Mouse (Mus musculus) stomach, embryonic 14.5 days (tissue): ENCODE measurements around the gene Iffo2. TPM values are rescaled to one million over a fixed set of nuclear protein-coding genes. Genes with fewer than 3 reads are reported as not detected.
A peak's percentile ranks its signal among the peaks of the same experiment; 100 is the strongest.

Source experiments
- ATAC-seq: fragments of 200-750 bp; cut with Nextera tagmentation; 2 replicates; pipeline ENCODE4 v1.8.0; 2017; ENCODE audit warnings: low read depth, moderate TSS enrichment; ENCODE audit not compliant: insufficient number of reproducible peaks, insufficient read depth, low FRiP score
- H3K27ac ChIP-seq: fragments of 300-500 bp; sonication (generic); 2 replicates; pipeline ENCODE4 v1.5.1; 2014; ENCODE audit warnings: mild to moderate bottlenecking, low read length, moderate library complexity, mixed read lengths
- H3K27me3 ChIP-seq: fragments of 300-500 bp; sonication (generic); 2 replicates; pipeline ENCODE4 v1.6.1; 2014; ENCODE audit warnings: low read length, control low read depth, mixed read lengths; ENCODE audit not compliant: control insufficient read depth, insufficient read depth
- H3K36me3 ChIP-seq: fragments of 300-500 bp; sonication (generic); 2 replicates; pipeline ENCODE4 v1.6.1; 2014; ENCODE audit warnings: mild to moderate bottlenecking, control low read depth, low read length, moderate library complexity, mixed read lengths; ENCODE audit not compliant: control insufficient read depth, insufficient read depth
- H3K4me1 ChIP-seq: fragments of 300-500 bp; sonication (generic); 2 replicates; pipeline ENCODE4 v1.6.1; 2014; ENCODE audit warnings: low read length, control low read depth, mixed read lengths; ENCODE audit not compliant: control insufficient read depth, insufficient read depth
- H3K4me2 ChIP-seq: fragments of 300-500 bp; sonication (generic); replicated peaks from 2 replicates; pipeline ENCODE4 v1.6.1; 2014; ENCODE audit warnings: low read depth, low read length, control low read depth
- H3K4me3 ChIP-seq: fragments of 300-500 bp; sonication (generic); 2 replicates; pipeline ENCODE4 v1.5.1; 2014; ENCODE audit warnings: low read depth, low read length, control low read depth
- H3K9ac ChIP-seq: fragments of 300-500 bp; sonication (generic); replicated peaks from 2 replicates; pipeline ENCODE4 v1.6.1; 2014; ENCODE audit warnings: low read depth, mild to moderate bottlenecking, control low read depth, low read length, moderate library complexity, mixed read lengths
- H3K9me3 ChIP-seq: fragments of 300-500 bp; sonication (generic); 2 replicates; pipeline ENCODE4 v1.6.1; 2016; ENCODE audit warnings: low read depth, low read length, control low read depth; ENCODE audit not compliant: control insufficient read depth
- WGBS: fragments of 180-500 bp; shearing (Covaris S2); extraction: QIAGEN DNeasy Blood & Tissue Kit; methylation state at CpG from one replicate; pipeline ENCODE4 v1.1.7; 2014; 5-methylcytosine and 5-hydroxymethylcytosine counted together
- polyA plus RNA-seq: library from polyadenylated mRNA; unstranded; fragments of >200 nt; fragmentation: Nextera tagmentation; extraction: Ambion mirVana; gene quantifications from 2 replicates; pipeline ENCODE4 v1.2.1, GENCODE M21; 2014

The Iffo2 gene
- polyA plus RNA-seq, 1 experiment from 2014 or later, result 6.1 TPM

GRCm38 (mm10) chr4:139491541-139492170 is 38.7 kb upstream of the Iffo2 start:
- ATAC-seq, result no peak
- no peak overlapping the region for H3K27ac ChIP-seq
- peaks cover 42% of the 10 kb centered on the region for H3K36me3 ChIP-seq
- no peak overlapping the region for H3K4me3 ChIP-seq
- WGBS, result 80% methylated on average over 5 of the region's 5 CpGs
- H3K4me2 ChIP-seq, result no peak overlapping the region
- H3K4me1 ChIP-seq, result no peaks in the 10 kb centered on the region
- H3K9ac ChIP-seq, result no peak overlapping the region
- H3K27me3 ChIP-seq, result no peaks in the 10 kb centered on the region
- no peaks in the 10 kb centered on the region for H3K9me3 ChIP-seq

GRCm38 (mm10) chr4:139492258-139492833 is 38.0 kb upstream of the Iffo2 start:
- peak; percentile 16; the same call in 1 of the 2 replicates for ATAC-seq
- Histone ChIP-seq H3K4me3 (no peak overlapping the region), H3K4me2 (no peak overlapping the region), H3K36me3 (peaks cover 36% of the 10 kb centered on the region), H3K27me3 (no peaks in the 10 kb centered on the region), H3K4me1 (no peaks in the 10 kb centered on the region), H3K9me3 (no peaks in the 10 kb centered on the region), H3K9ac (no peak overlapping the region), H3K27ac (no peak overlapping the region; the same call in 1 of the 2 replicates)
- 46% methylated on average over 3 of the region's 3 CpGs for WGBS

DNA sequence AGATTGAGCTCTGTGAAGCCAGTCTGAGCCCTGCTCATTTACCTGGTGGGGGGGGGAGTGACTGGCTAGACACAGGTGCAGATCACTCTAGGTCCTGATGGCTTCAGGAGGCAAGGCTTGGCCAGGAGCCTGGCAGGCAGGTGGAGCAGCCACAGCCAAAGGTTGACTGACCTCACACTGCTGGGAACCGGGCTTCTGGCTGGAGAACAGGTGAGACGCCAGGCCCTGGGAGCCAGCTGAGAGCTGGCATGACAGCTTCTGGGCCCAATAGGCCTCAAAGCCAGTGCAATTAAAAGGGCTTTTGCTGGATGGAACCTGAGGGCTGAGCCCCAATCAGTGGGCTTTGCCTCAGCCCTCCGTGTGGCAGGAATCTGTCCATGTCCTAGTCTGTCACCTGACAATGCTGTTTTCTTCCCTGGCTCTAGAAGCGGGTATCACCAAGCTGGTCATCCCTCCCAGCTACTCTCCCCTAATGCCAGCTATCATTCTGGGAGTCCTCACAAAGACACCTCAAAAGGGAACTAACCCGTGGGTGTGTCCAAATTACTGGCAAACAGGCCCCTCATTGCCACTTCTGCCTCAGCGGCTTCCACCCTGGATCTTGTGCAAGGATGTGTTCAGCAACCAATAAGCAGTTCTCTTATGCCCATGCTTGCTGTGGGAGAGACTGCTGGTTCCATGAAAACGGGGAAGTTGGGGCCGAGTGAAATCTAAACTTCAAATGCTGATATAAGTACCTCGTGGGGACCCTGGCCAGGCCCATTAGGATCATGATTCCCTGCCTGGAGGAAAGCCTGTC is 36.9 kb upstream of the Iffo2 start:
- no peaks in the 10 kb centered on the region for H3K9me3 ChIP-seq
- H3K4me1 ChIP-seq, result no peaks in the 10 kb centered on the region
- H3K9ac ChIP-seq, result no peak overlapping the region
- no peaks in the 10 kb centered on the region for H3K27me3 ChIP-seq
- ATAC-seq, result no peak
- no peak overlapping the region for H3K4me2 ChIP-seq
- H3K36me3 ChIP-seq, result peaks cover 26% of the 10 kb centered on the region
- H3K27ac ChIP-seq, result no peak overlapping the region
- H3K4me3 ChIP-seq, result no peak overlapping the region
- WGBS, result 69% methylated on average over 9 of the region's 9 CpGs

GRCm38 (mm10) chr4:139500814-139501213 is 29.5 kb upstream of the Iffo2 start:
- Histone ChIP-seq H3K27me3 (no peaks in the 10 kb centered on the region), H3K36me3 (no peaks in the 10 kb centered on the region), H3K27ac (no peak overlapping the region), H3K4me3 (no peak overlapping the region), H3K4me2 (no peak overlapping the region), H3K4me1 (no peaks in the 10 kb centered on the region), H3K9ac (no peak overlapping the region), H3K9me3 (no peaks in the 10 kb centered on the region)
- WGBS, result 69% methylated on average over 14 of the region's 14 CpGs
- no peak for ATAC-seq

GRCm38 (mm10) chr4:139501702-139502101 is 28.6 kb upstream of the Iffo2 start:
- Histone ChIP-seq H3K4me3 (no peak overlapping the region), H3K9me3 (no peaks in the 10 kb centered on the region), H3K27me3 (no peaks in the 10 kb centered on the region), H3K36me3 (no peaks in the 10 kb centered on the region), H3K4me2 (no peak overlapping the region), H3K27ac (no peak overlapping the region), H3K9ac (no peak overlapping the region), H3K4me1 (no peaks in the 10 kb centered on the region)
- ATAC-seq, result no peak
- WGBS, result 76% methylated on average over 6 of the region's 6 CpGs

DNA sequence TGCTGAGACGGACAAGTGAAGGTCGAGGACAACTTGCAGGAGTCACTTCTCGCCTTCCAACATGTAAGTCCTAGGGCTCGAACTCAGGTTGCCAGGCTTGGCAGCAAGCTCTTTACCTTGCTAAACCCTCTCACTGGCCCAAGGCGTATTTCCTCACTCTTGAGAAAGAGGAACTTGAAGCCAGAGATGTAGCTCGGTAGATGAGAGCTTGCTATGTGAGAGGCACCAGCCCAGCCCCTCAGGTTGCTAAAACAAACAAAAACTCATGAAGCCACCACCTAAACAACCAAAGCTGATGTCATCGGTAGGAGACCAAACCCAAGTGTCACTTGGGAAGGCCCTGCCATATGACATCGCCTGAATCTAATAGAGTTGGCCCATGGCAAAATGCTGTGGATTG is 26.4 kb upstream of the Iffo2 start:
- ATAC-seq, result no peak

DNA sequence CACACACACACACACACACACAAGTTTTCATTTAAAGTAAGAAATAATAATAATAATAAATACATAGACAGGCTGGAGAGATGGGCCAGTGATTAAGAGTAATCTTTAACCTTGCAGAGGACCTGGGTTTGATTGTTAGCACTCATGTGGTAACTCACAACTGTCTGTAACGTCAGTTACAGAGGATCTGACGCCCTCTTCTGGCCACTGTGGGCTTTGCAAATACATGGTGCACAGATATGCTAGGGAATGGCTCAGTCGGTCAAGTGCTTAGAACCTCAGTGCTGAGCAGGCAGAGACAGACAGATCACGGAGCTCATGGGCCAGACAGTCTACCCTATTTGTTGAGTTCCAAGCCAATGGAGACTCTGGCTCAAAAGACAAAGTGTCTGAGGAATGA is 24.6 kb upstream of the Iffo2 start:
- Histone ChIP-seq H3K9ac (no peak overlapping the region), H3K27me3 (no peaks in the 10 kb centered on the region), H3K4me2 (no peak overlapping the region), H3K9me3 (no peaks in the 10 kb centered on the region), H3K4me1 (no peaks in the 10 kb centered on the region), H3K36me3 (no peaks in the 10 kb centered on the region), H3K27ac (no peak overlapping the region), H3K4me3 (no peak overlapping the region)
- no peak for ATAC-seq
- 79% methylated on average over 4 of the region's 4 CpGs for WGBS

More for the DNA sequence above, 26.4 kb upstream of the Iffo2 start:
- Histone ChIP-seq H3K27ac (no peak overlapping the region), H3K4me3 (no peak overlapping the region), H3K9ac (no peak overlapping the region), H3K36me3 (no peaks in the 10 kb centered on the region), H3K4me1 (no peaks in the 10 kb centered on the region), H3K9me3 (no peaks in the 10 kb centered on the region), H3K27me3 (no peaks in the 10 kb centered on the region), H3K4me2 (no peak overlapping the region)
- WGBS, result 81% methylated on average over 8 of the region's 8 CpGs

DNA sequence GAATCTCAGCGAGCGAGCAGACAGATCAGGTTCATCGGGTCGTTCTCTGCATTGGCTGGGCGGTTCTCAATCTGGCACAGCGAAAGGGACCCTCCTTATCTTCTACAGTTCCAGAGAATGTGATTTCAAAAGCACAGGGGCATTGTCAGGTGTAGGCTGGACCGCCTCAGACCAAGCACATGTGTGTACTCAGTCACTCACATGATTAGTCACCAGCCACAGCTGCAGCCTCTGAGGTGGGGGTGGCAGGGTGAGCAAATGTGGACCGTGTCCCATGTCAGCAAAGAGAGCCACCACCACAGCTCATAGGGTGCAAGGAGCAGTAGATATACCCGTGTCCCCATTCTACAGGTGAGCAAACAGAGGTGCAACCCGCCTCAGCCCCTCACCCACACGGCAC is 23.6 kb upstream of the Iffo2 start:
- Histone ChIP-seq H3K4me3 (no peak overlapping the region), H3K9ac (no peak overlapping the region), H3K36me3 (no peaks in the 10 kb centered on the region), H3K27ac (no peak overlapping the region), H3K4me1 (no peaks in the 10 kb centered on the region), H3K27me3 (no peaks in the 10 kb centered on the region), H3K9me3 (no peaks in the 10 kb centered on the region), H3K4me2 (no peak overlapping the region)
- WGBS, result 85% methylated on average over 11 of the region's 11 CpGs
- peak; percentile 66 for ATAC-seq
